Mouse (Mus musculus): ENCODE results near the gene Rer1.

Gene Rer1

DNA sequence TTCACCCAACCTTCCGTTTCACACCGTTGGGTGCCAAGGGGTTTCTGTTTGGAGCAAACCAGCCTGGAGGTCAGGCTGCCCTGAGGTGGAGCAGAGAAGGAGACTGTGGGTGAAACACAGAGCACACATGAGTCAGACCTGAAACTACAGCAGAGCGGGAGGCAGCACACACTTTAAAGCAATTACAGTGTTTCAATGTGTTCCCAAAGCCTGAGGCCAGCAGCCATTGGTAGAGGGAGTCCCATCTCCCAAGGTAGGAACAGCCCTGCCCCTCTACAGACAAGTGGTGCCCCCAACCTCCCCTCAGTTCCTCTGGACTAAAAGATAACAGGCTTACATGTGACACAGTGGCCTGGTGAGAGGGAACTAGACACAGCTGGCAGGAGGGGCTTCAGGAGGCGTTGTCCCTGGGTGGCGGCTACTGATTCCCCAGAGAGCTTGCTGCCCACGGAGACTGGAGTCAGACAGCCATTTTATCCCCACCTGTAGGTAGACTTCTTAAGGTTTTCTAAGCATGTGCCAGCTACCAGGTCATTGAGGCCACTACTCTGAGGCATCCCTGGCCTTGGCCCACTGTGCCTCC, 31.3 kb upstream of the Rer1 start:
- no peak for ATAC-seq (ENCODE audit: insufficient number of reproducible peaks, low FRiP score, low TSS enrichment)

DNA sequence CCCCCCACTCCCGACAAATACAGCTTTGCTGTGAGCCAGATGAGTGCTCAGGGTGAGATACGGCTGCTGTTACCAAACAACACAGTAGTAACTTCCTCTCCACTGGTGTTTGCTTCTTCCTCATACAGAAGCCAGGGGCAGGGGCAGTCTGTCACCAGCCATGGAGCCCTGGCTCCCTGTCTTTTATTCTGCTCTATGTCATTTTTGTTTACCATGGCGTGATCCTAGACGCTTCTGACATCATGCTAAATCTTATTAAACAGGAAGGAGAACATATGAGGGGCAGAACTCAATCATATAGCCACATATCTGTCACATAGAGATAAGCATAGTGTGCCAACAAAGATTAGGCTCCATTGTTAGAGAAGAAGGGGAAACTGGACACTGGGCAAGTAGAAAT, 30.4 kb upstream of the Rer1 start:
- no peak for ATAC-seq (ENCODE audit: insufficient number of reproducible peaks, low FRiP score, low TSS enrichment)

DNA sequence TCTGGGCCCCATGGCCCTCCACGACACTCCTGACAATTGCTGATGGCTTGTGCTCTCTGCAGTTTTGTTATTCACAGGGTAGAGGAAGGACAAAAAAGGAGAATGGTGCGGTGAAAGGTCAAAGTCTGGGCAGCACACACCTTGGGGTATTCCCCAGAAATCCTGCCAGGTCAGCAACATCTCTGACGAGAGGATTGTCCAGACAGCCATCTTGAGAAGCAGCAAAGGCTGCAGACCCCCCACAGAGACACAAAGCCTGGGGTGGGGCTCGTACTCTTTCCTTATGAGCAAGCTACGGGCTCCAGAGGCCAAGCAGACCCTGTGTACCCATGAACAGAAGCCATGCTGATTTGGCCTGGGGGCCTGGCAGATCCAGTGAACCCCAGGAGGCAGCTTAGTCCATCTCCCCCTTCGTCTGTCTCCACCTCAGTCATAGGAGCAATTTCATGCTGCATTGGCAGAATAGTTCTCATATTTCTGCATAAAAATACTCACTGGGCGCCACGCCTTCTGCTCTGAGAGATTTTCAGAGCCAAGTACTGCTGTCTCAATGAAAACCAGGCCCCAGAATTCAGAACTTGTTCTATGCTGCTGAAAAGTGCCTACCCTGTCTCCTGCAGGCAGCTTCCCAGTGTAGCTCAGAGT, 27.7 kb upstream of the Rer1 start:
- no peak for ATAC-seq (ENCODE audit: insufficient number of reproducible peaks, low FRiP score, low TSS enrichment)

DNA sequence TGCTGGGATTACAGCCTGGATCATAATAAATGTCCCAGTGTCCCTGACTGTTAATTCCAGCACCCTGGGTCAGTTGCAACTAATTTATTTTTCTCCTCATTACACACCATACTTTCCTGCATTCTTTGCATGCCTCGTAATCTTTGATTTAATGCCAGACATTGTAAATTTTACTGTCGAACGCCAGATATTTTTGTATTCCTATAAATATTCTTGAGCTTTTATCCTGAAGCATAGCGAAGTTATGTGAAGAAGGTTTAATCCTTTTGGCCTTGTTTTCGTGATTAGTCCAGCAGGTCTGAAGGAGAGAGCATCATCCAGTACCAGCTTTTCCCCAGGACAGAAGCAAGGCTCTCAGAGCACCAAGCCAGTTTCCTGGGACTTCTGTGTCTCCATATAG, 23.3 kb upstream of the Rer1 start:
- ATAC-seq (ENCODE audit: insufficient number of reproducible peaks, low FRiP score, low TSS enrichment), result no peak

DNA sequence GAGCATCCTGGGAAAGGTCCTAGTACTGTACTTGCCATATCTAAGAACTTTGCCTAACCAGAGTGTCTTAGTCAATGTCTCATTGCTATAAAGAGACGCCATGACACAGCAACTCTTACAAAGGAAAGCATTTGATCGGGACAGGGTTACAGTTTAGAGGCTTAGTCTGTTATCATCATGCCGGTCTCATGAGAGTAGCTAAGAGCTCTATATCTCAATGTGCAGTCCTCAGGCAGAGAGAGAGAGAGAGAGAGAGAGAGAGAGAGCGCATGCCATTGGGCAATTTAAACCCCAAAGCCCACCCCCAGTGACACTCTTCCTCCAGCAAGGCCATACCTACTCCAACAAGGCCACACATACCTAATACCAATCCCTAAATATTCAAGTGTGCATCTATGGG, 21.7 kb upstream of the Rer1 start:
- ATAC-seq (ENCODE audit: insufficient number of reproducible peaks, low FRiP score, low TSS enrichment), result no peak

DNA sequence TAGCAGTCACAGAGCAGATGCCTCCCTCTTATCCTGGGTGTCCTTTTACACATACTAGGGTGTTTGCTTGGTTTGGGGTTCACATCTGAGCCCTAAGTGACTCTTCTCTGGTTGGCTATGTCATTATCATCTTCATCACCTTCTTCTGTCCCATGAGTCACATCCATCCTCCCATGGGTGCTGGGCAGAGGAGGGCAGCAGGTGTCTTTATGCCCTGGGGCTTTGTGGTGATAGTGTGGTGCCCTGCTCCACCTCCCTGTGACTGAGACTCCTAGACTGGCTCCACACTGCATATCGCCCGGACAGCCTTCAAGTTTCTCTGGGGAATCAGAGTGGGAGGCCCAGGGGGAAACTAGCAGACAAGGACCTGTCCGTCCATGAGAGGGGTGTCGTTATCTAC, 12.4 kb upstream of the Rer1 start:
- no peak for ATAC-seq (ENCODE audit: insufficient number of reproducible peaks, low FRiP score, low TSS enrichment)

DNA sequence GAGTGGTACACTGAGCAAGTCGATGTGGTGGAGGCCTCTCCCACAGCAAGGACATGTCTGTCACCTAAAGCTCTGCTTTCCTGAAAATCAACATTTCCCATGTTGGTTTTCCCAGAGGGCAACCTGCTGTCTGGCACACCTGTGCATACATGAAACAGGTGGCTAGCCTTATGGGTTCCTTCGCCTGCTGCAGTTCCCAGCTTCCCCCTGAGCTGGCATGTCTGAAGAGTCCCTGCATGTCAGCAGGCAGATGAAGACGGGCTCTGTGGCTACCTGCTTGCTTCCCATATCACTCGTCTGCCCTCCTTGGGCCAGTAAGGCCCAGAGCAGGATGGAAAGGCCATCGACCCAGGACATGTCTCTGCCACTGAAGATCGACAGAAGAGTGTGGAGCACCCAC, 11.3 kb upstream of the Rer1 start:
- ATAC-seq (ENCODE audit: insufficient number of reproducible peaks, low FRiP score, low TSS enrichment), result no peak

DNA sequence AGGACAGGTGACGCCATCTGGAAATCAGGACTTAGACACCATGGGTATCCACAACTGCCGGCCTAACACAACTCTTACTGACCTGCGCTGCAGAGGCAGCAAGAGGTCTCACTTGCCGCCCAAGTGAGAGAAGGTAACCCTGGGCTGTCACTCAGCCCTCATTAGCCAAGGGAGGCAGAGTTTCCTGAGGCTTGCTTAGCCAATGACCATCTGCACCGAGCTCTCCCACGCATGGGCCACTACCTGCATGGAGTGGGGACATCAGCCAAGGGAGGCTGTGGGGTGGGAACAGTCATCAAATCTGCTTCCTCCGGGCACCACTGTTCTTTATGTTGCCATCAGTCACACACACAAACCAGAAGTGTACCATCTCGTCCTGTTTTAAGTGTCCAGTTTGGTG, 9.8 kb upstream of the Rer1 start:
- no peak for ATAC-seq (ENCODE audit: insufficient number of reproducible peaks, low FRiP score, low TSS enrichment)

DNA sequence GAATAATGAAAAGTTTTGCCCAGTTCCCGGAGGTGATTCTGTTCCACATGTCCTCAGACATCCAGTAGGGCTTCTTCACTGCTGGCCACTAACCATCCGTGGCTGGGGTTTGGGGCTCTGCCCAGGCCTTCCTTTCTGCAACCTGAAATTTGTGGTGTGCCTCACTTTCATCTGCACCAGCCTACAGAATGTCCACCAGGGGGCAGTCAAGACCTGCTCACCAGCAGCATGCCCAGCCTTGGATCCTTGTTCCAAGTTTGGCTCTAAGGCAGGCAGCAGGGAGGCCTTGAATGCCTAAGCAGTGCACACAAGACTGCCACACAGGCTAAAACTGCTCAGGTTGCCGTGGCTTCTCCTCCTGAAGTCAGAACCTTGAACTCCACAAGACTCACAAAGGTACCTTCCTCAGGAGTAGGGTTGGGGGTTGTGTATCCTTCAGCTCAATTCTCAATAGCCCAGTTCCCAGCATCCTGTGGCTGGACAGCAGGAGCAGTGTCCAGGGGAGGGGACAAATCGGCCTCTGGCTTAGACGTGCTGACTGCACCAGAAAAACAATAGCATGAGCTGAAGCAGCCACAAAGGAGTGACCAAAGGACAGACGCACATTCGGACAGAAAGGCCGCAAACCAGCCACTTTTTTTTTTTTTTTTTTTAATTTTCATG, 9.2 kb upstream of the Rer1 start:
- peak; percentile 40 for ATAC-seq (ENCODE audit: insufficient number of reproducible peaks, low FRiP score, low TSS enrichment)

DNA sequence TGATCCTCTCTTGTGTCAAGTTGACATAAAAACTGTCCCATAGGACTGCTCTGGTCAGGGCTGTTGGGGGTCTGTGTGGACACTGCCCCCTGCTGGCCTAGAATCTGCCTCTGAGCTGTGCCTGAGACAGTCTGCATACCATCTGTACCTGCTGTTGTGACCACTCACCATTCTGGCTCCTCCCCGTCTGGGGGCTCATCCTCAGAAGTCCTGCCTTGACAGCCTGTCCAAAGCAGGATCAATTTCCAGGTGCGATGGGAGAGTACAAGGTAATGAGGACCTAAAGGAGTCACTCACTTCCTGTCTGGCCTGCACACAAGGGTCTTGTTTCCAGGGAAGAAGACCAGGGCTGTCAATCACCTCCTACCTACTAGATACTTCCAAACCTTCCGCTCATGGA, 8.4 kb upstream of the Rer1 start:
- no peak for ATAC-seq (ENCODE audit: insufficient number of reproducible peaks, low FRiP score, low TSS enrichment)

DNA sequence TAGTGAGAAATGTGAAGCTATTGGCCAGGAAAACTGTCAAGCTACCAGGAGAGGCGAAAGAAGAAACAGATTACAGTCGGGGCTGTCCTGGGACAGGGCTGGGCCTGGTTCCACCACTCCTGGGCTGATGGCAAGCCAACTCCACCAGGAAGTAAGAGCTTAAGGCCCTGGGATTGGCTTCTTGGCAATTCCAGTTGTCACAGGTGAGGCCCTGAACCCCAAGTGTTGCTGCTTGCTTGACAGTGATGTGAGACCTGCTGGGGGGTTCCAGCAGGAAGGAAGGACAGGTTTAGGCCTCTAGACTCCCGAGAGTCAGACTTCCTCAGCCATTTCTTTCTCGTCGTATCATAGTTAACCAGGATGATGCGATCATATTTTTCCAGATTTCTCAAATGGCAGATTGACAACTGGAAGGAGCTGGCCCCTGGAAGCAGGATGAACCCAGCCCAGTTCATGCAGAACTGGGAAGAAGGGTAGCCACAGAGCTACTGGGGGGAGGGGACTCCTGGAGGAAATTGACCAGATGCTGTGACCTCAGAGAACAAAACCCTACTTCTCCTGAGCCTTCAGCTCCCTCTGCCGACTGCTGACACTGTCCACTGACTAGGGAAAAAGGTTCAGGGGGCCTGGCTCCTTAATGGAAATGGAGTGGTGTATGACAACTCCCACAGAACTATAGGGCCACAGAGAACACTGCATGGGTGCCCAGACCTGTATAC, 7.4 kb upstream of the Rer1 start:
- ATAC-seq (ENCODE audit: insufficient number of reproducible peaks, low FRiP score, low TSS enrichment), result no peak

DNA sequence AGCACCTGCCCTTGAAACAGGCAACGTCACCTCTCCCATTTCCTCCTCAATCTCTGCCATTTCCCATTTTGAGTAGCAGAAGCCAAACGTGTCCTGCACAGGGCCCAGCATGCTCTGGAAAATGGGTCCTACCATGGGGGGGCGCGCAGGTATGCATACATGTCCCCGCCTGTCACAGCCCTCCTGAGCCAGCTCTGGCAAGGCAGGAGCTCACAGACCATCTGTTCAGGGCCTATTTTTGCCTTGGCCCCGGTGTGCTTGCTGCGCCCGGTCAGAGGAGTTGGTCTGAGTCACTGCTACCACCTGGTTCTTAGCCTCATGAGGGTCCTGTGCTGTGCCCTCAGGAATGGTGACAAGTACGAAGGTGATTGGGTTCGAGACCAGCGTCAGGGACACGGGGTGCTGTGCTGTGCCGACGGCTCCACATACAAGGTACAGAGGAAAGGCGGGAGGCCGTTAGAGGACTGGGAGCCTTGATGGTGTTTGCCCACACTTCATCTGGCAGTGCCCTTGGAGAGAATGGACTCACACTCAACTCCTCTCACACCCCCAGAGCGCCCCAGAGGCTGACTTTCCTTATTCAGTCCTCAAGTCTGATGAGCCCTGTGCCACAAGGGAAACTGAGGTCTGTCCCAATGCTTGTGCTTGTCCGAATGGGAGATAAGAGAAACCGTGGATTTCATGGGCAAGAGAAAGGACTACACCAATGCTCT, 6.7 kb upstream of the Rer1 start:
- peak; percentile 64; the same call in 1 of the 2 replicates for ATAC-seq (ENCODE audit: insufficient number of reproducible peaks, low FRiP score, low TSS enrichment)

DNA sequence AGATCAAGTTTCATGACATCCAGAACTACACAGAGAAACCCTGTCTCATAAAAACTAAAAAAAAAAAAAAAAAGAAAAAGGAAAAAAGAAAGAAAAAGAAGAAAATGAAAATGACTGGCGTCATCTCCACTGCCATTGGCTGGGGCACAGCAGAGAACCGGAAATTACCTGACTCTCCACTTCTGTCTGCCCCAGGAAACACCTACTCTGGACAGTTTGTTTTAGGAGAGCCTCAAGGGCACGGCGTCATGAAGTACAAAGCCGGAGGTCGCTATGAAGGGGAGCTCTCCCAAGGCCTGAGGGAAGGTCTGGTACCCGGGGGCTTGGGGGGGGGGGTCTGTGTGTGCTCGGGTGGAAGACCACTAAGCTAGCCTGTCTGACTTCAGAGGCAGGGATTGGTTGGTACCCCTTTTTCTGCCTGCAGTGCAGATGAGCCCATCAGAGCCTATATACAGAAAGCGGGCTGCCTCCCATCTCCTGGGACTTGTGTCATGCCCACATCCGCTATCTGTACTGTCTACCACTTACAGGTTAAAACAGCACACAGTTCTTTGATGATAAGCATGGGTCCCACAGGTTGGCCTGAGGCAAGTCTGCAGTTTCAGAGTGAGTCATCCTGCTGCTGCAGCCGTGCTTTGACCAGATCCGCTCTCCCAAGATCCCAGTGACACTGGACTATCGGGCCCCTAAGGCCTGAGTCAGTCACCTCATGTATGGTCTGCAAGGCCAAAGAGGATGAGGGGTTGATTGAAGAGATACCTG, 4.7 kb upstream of the Rer1 start:
- ATAC-seq (ENCODE audit: insufficient number of reproducible peaks, low FRiP score, low TSS enrichment), result no peak

DNA sequence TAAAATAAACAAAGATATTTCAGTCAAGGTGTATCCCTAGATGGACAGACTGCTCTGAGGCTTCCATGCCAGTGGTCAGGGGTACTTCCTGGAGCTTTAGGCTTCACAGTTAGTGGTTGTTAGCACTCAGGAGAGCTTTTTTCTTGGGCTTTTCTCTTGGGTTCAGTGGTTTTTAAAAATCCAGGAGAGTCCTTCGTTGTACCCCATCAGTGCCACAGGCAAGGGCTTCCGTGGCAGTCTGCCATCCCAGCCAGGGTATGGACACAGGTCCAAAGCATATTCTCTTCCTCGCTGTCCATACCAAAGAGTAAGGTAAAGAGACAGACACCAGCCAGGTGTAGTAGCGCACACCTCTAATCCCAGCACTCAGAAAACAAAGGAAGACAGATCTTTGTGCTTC, 4.0 kb upstream of the Rer1 start:
- ATAC-seq (ENCODE audit: insufficient number of reproducible peaks, low FRiP score, low TSS enrichment), result no peak

DNA sequence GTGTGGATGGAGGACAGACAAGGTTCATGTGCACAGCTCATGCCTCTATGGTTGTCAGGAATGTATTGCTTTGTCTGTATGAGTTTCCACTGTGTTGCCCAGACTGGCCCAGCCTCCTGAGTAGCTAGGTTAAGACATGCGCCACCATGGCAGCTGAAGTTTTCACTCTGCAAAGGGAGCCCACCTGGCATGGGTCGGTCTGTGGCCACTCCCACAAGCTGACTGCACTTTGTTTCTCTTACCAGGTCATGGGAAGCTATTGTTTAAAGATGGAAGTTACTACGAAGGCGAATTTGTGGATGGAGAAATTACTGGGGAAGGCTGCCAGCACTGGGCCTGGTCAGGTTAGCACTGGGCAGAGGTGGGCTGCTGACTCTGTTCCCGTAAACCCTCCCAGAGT, 3.1 kb upstream of the Rer1 start:
- no peak for ATAC-seq (ENCODE audit: insufficient number of reproducible peaks, low FRiP score, low TSS enrichment)

DNA sequence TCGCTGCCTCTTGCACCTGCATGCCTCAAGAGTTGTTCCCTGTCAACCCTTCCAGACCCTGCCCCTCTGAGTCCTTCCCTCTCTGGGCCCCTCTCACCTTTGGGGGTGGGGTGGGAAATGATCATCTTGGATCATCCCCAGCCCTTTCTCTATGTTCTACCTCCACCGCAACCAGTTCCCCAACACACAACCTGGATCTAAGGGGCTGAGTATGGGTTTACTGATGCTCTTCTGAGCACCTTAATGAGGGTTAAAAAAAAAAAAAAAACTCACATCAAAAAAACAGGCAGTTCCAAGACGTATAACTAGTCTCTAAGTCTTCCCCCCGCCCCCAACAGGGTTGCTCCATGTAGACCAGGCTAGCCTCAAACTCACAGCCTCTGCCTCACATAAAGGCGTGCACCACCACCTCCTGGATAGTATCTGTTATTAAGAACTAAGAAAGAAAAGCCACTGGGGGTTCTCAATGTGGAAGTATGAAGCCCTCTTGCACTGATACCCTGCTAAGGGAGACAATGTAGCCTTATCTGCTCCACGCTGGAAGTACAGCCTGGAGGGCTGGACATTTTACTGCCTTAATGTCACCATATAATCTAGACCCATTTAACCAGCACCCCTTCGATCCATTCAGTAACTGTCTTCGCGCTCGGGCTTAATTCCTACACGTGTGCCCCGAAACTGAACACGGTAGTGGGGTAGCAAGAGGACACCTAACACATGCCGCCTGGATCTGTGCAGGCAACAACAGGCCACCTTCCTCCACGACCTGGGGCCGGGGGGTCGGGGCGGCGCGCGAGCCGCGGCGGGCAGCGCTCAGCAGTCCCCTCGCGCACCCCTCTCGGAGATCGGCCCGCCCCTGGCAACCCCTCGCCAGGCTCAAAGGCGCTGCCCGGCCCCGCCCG, 725 bp downstream of the Rer1 start:
- ATAC-seq (ENCODE audit: insufficient number of reproducible peaks, low FRiP score, low TSS enrichment), result no peak

DNA sequence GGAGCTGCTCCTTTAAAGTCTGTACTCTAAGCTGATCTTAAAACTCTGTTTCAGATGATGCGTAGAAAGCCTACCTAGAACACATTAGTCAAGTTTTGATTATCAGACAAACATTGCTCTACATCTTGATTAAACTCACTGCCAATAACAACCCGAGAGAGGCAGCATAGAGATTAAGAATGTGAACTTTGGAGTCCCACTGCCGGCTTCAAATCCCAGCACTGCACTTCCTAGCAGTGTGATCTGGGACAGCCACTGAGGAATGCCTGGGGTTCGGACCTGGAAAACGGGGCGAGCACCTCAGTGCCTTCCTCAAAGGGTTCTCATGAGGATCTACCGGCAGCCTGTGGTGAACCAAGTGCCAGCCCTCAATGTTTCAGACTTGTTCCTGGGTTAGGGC, 1.8 kb downstream of the Rer1 start:
- no peak for ATAC-seq (ENCODE audit: insufficient number of reproducible peaks, low FRiP score, low TSS enrichment)

DNA sequence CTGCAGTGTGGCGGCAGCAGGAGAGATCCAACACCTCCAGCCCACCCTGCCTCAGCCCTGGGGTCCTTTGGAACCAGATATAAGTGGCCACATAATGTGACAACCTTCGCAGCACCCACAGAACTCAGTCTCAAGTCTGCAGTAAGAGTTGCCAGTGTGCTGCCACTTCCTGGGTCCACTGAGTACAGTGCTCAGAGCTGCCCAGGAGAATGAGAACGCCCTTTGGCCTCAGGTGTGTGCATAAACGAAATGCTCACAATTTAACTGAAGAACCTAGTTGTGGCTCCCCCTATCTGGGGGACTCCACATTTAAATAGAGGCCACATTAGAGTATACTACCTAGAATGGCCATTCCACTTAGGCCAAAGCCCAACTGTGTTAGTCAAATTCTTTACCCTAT, 2.6 kb downstream of the Rer1 start:
- no peak for ATAC-seq (ENCODE audit: insufficient number of reproducible peaks, low FRiP score, low TSS enrichment)

DNA sequence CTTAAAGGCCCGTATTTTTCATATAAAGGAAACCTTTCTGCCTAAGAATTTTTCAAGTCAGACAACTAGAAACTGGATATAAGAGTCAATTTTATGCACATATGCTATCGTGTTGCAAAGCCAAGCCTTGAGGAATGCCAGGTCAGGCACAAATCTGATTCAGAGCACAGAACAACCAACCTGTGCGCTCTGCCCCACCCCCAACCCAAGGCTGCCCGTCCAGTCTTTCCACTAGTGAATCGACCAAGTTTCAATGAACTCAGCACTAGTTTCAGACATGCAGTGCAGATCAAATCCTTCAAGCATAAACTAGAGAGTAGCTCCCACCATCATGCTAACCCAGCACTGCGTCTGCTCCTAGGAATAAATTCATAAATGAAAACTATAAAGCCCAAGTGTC, 6.5 kb downstream of the Rer1 start:
- ATAC-seq (ENCODE audit: insufficient number of reproducible peaks, low FRiP score, low TSS enrichment), result no peak
